In genomic region chr2:62670301-62670700, GRCm38 (mm10) we compare ENCODE assay signal across 22 mouse cellular contexts.
"Had no signal": no experiment of that assay in that cellular context is flagged by ENCODE, and none has a peak within 500 bp of the region (broad histone marks: within the 10 kb centered on the region; RNA-seq: fewer than 3 reads in every experiment).

No protein-coding gene starts in this region.

- H3K4me2 ChIP-seq: heart, embryonic 12.5 days; hindbrain, embryonic 12.5 days; hindbrain, embryonic 14.5 days; intestine, embryonic 15.5 days; limb, embryonic 13.5 days; limb, embryonic 15.5 days; liver, embryonic 11.5 days had no signal

- H3K4me3 ChIP-seq: heart, embryonic 10.5 days; heart, embryonic 12.5 days; hindbrain, embryonic 10.5 days; hindbrain, embryonic 12.5 days; intestine, embryonic 15.5 days; limb, embryonic 13.5 days; limb, embryonic 15.5 days had no signal

- H3K9ac ChIP-seq: heart, embryonic 12.5 days; hindbrain, embryonic 12.5 days; hindbrain, embryonic 14.5 days; intestine, embryonic 15.5 days; limb, embryonic 13.5 days; limb, embryonic 15.5 days; liver, embryonic 14.5 days had no signal

- DNase-seq: gastrocnemius, postnatal 14 days; heart, adult 18-20 months; heart, postnatal 10 days; heart, postnatal 4 days; kidney, adult 18-20 months; layer of hippocampus, adult 9-11 months; layer of hippocampus, postnatal 36 days; left cerebral cortex, postnatal 4 days; lung, adult 18-20 months had no signal

- H3K4me1 ChIP-seq: heart, embryonic 10.5 days; heart, embryonic 12.5 days; hindbrain, embryonic 10.5 days; hindbrain, embryonic 12.5 days; intestine, embryonic 15.5 days; limb, embryonic 13.5 days; limb, embryonic 15.5 days had no signal

- H3K36me3 ChIP-seq: heart, embryonic 10.5 days; heart, embryonic 12.5 days; hindbrain, embryonic 10.5 days; hindbrain, embryonic 12.5 days; intestine, embryonic 15.5 days; limb, embryonic 13.5 days; limb, embryonic 15.5 days had no signal

- H3K27me3 ChIP-seq: heart, embryonic 12.5 days; hindbrain, embryonic 12.5 days; intestine, embryonic 15.5 days; limb, embryonic 15.5 days had no signal

- H3K9me3 ChIP-seq: heart, embryonic 10.5 days; heart, embryonic 12.5 days; hindbrain, embryonic 10.5 days; hindbrain, embryonic 12.5 days; intestine, embryonic 15.5 days; limb, embryonic 13.5 days; limb, embryonic 15.5 days had no signal

- ATAC-seq: hindbrain, embryonic 16.5 days; inflammation-experienced regulatory T-cells, adult 6 months; intestine, embryonic 15.5 days; intestine, postnatal 0 days had no signal

- H3K27ac ChIP-seq: heart, embryonic 10.5 days; hindbrain, embryonic 10.5 days; hindbrain, embryonic 12.5 days; hindbrain, embryonic 14.5 days; intestine, embryonic 15.5 days; limb, embryonic 13.5 days; limb, embryonic 15.5 days; liver, embryonic 14.5 days had no signal
